Comparison of ENCODE assay signal across 25 mouse cellular contexts in genomic region chr9:104828646-104829045, GRCm38 (mm10).
"Had no signal": no experiment of that assay in that cellular context is flagged by ENCODE, and none has a peak within 500 bp of the region (broad histone marks: within the 10 kb centered on the region; RNA-seq: fewer than 3 reads in every experiment).

No protein-coding gene starts in this region.

- H3K4me1 ChIP-seq: heart, embryonic 13.5 days; heart, embryonic 15.5 days; hindbrain, embryonic 15.5 days; kidney, embryonic 15.5 days; limb, embryonic 13.5 days; limb, embryonic 15.5 days; liver, embryonic 12.5 days had no signal

- H3K27ac ChIP-seq: heart, adult 2 months; heart, embryonic 13.5 days; heart, embryonic 15.5 days; hindbrain, embryonic 13.5 days; hindbrain, embryonic 15.5 days; hindbrain, postnatal 0 days; kidney, embryonic 15.5 days; kidney, postnatal 0 days; limb, embryonic 13.5 days; limb, embryonic 15.5 days; liver, embryonic 12.5 days; liver, embryonic 14.5 days had no signal

- H3K4me3 ChIP-seq: heart, adult 2 months; heart, embryonic 13.5 days; heart, embryonic 15.5 days; hindbrain, embryonic 13.5 days; hindbrain, embryonic 15.5 days; kidney, embryonic 15.5 days; limb, embryonic 13.5 days; limb, embryonic 15.5 days; liver, embryonic 12.5 days had no signal

- DNase-seq: gastrocnemius, postnatal 14 days; gastrocnemius, postnatal 36 days; heart, adult 11 months; heart, adult 2 months; heart, postnatal 14 days; heart, postnatal 36 days; kidney, adult 11 months; kidney, adult 2 months; kidney, adult 9 months; kidney, postnatal 14 days; kidney, postnatal 36 days; layer of hippocampus, adult 9-11 months; layer of hippocampus, postnatal 36 days; left cerebral cortex, postnatal 4 days had no signal
